Comparison of ENCODE assay signal across 12 mouse cellular contexts in genomic region chr2:30257699-30258460, GRCm38 (mm10). TPM values are rescaled to one million over a fixed set of nuclear protein-coding genes. Genes with fewer than 3 reads are reported as not detected.
DNase-seq lines count a peak whose midpoint lies in the region; ATAC-seq and TF ChIP-seq lines count a peak whose summit lies in the region.
"Had no signal": no experiment of that assay in that cellular context is flagged by ENCODE, and none has a peak within 500 bp of the region (broad histone marks: within the 10 kb centered on the region; RNA-seq: fewer than 3 reads in every experiment).

No protein-coding gene starts in this region.

- TF ChIP-seq CTCF in lung, postnatal 0 days (IDR thresholded peaks at IDR 0.05): no peak
- TF ChIP-seq CTCF in stomach, postnatal 0 days (IDR thresholded peaks at IDR 0.05; ENCODE audit: low read depth): no peak

- H3K9me3 ChIP-seq in hindbrain, embryonic 10.5 days: no peaks in the 10 kb centered on the region
- H3K9me3 ChIP-seq in hindbrain, embryonic 13.5 days: no peaks in the 10 kb centered on the region
- H3K9me3 ChIP-seq in lung, postnatal 0 days (ENCODE audit: low read length): no peaks in the 10 kb centered on the region
- H3K9me3 ChIP-seq in heart, embryonic 15.5 days (replicated peaks): no peaks in the 10 kb centered on the region
- H3K9me3 ChIP-seq in stomach, postnatal 0 days (ENCODE audit: control insufficient read depth, low read length): no peaks in the 10 kb centered on the region
- H3K9me3 ChIP-seq: forebrain, embryonic 12.5 days; neural tube, embryonic 12.5 days had no signal

- H3K27me3 ChIP-seq in hindbrain, embryonic 10.5 days (ENCODE audit: insufficient read depth, poor library complexity, severe bottlenecking): no peaks in the 10 kb centered on the region
- no peaks in the 10 kb centered on the region for H3K27me3 ChIP-seq in hindbrain, embryonic 13.5 days
- no peaks in the 10 kb centered on the region for H3K27me3 ChIP-seq in lung, postnatal 0 days (replicated peaks; ENCODE audit: insufficient read depth, low read length)
- no peaks in the 10 kb centered on the region for H3K27me3 ChIP-seq in heart, embryonic 15.5 days
- no peaks in the 10 kb centered on the region for H3K27me3 ChIP-seq in stomach, postnatal 0 days (ENCODE audit: control insufficient read depth, insufficient read depth, low read length)
- H3K27me3 ChIP-seq: forebrain, embryonic 12.5 days; neural tube, embryonic 12.5 days had no signal

- no peak overlapping the region for H3K4me3 ChIP-seq in hindbrain, embryonic 10.5 days
- H3K4me3 ChIP-seq in hindbrain, embryonic 13.5 days: no peak overlapping the region
- no peak overlapping the region for H3K4me3 ChIP-seq in lung, postnatal 0 days (ENCODE audit: low read depth, low read length)
- H3K4me3 ChIP-seq in heart, embryonic 15.5 days: no peak overlapping the region
- no peak overlapping the region for H3K4me3 ChIP-seq in stomach, postnatal 0 days (ENCODE audit: low read depth, low read length)
- H3K4me3 ChIP-seq: forebrain, embryonic 12.5 days; neural tube, embryonic 12.5 days had no signal

- DNase-seq in hindbrain, embryonic 10.5 days (ENCODE audit: low spot score): no peak
- DNase-seq in lung, postnatal 0 days (ENCODE audit: low spot score): no peak
- no peak for DNase-seq in lung, postnatal 25 days (ENCODE audit: low spot score)
- no peak for DNase-seq in stomach, postnatal 0 days (ENCODE audit: low spot score)
- no peak for DNase-seq in MN1 (ENCODE audit: low spot score)
- DNase-seq: right cerebral cortex, adult 18-20 months had no signal

- H3K4me2 ChIP-seq in hindbrain, embryonic 13.5 days: no peak overlapping the region
- no peak overlapping the region for H3K4me2 ChIP-seq in lung, postnatal 0 days (replicated peaks; ENCODE audit: low read depth, low read length)
- no peak overlapping the region; the same call in 1 of the 2 replicates for H3K4me2 ChIP-seq in heart, embryonic 15.5 days
- no peak overlapping the region for H3K4me2 ChIP-seq in stomach, postnatal 0 days (replicated peaks; ENCODE audit: low read depth)
- H3K4me2 ChIP-seq: forebrain, embryonic 12.5 days; neural tube, embryonic 12.5 days had no signal

- peaks cover 99% of the 10 kb centered on the region for H3K36me3 ChIP-seq in hindbrain, embryonic 10.5 days
- peaks cover 93% of the 10 kb centered on the region for H3K36me3 ChIP-seq in hindbrain, embryonic 13.5 days
- H3K36me3 ChIP-seq in lung, postnatal 0 days (ENCODE audit: insufficient read depth, low read length): peaks cover 38% of the 10 kb centered on the region
- peaks cover 51% of the 10 kb centered on the region for H3K36me3 ChIP-seq in heart, embryonic 15.5 days
- peaks cover 39% of the 10 kb centered on the region for H3K36me3 ChIP-seq in stomach, postnatal 0 days (ENCODE audit: control insufficient read depth, insufficient read depth, low read length)

- 85% methylated on average over 7 of the region's 7 CpGs for WGBS in hindbrain, embryonic 10.5 days
- WGBS in hindbrain, embryonic 13.5 days: 86% methylated on average over 7 of the region's 7 CpGs
- 76% methylated on average over 7 of the region's 7 CpGs for WGBS in lung, postnatal 0 days
- WGBS in heart, embryonic 15.5 days: 75% methylated on average over 7 of the region's 7 CpGs
- 77% methylated on average over 7 of the region's 7 CpGs for WGBS in stomach, postnatal 0 days

- no peak for ATAC-seq in hindbrain, embryonic 13.5 days (ENCODE audit: low FRiP score)
- no peak for ATAC-seq in lung, postnatal 0 days
- no peak for ATAC-seq in heart, embryonic 15.5 days (replicated peaks; ENCODE audit: insufficient number of reproducible peaks, insufficient read depth, low FRiP score, low read depth)
- ATAC-seq in stomach, postnatal 0 days (ENCODE audit: low FRiP score, low TSS enrichment): no peak
- no peak for ATAC-seq in erythroblast, adult 5-6 weeks (replicated peaks; ENCODE audit: low FRiP score, poor library complexity, severe bottlenecking)

- peaks cover 8% of the 10 kb centered on the region; the same call in 1 of the 2 replicates for H3K4me1 ChIP-seq in hindbrain, embryonic 10.5 days (replicated peaks)
- H3K4me1 ChIP-seq in hindbrain, embryonic 13.5 days (replicated peaks): peaks cover 34% of the 10 kb centered on the region
- H3K4me1 ChIP-seq in lung, postnatal 0 days (ENCODE audit: insufficient read depth, low read depth, low read length): peaks cover 5% of the 10 kb centered on the region
- H3K4me1 ChIP-seq in heart, embryonic 15.5 days (replicated peaks): peaks cover 50% of the 10 kb centered on the region
- no peaks in the 10 kb centered on the region for H3K4me1 ChIP-seq in stomach, postnatal 0 days (replicated peaks; ENCODE audit: control insufficient read depth, insufficient read depth)
- H3K4me1 ChIP-seq: forebrain, embryonic 12.5 days; neural tube, embryonic 12.5 days had no signal

- TF ChIP-seq EP300 in lung, postnatal 0 days (IDR thresholded peaks at IDR 0.05): no peak
- TF ChIP-seq EP300 in stomach, postnatal 0 days (optimal IDR thresholded peaks at IDR 0.05): no peak

- H3K9ac ChIP-seq in hindbrain, embryonic 13.5 days: no peak overlapping the region
- H3K9ac ChIP-seq in lung, postnatal 0 days (replicated peaks; ENCODE audit: low read depth): no peak overlapping the region
- peak overlapping the region; percentile 10; the same call in 1 of the 2 replicates for H3K9ac ChIP-seq in heart, embryonic 15.5 days
- no peak overlapping the region for H3K9ac ChIP-seq in stomach, postnatal 0 days (ENCODE audit: low read length)
- H3K9ac ChIP-seq: forebrain, embryonic 12.5 days; neural tube, embryonic 12.5 days had no signal

- H3K27ac ChIP-seq in hindbrain, embryonic 10.5 days: peak overlapping the region; percentile 40; the same call in 1 of the 2 replicates
- no peak overlapping the region for H3K27ac ChIP-seq in hindbrain, embryonic 13.5 days
- H3K27ac ChIP-seq in lung, postnatal 0 days (ENCODE audit: low read length): peak overlapping the region; percentile 66
- peak overlapping the region; percentile 61 for H3K27ac ChIP-seq in heart, embryonic 15.5 days
- peak overlapping the region; percentile 49; the same call in 1 of the 2 replicates for H3K27ac ChIP-seq in stomach, postnatal 0 days (replicated peaks)
- H3K27ac ChIP-seq: forebrain, embryonic 12.5 days; neural tube, embryonic 12.5 days had no signal

RNA-seq across cellular contexts. Expression of gene Phyhd1, which starts 8.1 kb away (rescaled TPM):
- 3.1 and 5.5 TPM in 2 replicates for polyA plus RNA-seq in hindbrain, embryonic 10.5 days (2016; fragmentation: Nextera tagmentation; extraction: Ambion mirVana)
- 6.5 and 8.3 TPM in 2 replicates for polyA plus RNA-seq in hindbrain, embryonic 13.5 days (2015; fragmentation: Nextera tagmentation; extraction: Ambion mirVana)
- 9.5 and 13.4 TPM in 2 replicates for polyA plus RNA-seq in lung, postnatal 0 days (2015; fragmentation: Nextera tagmentation; extraction: Ambion mirVana)
- polyA plus RNA-seq in heart, embryonic 15.5 days (2015; fragmentation: Nextera tagmentation; extraction: Ambion mirVana): 8.4 and 10.1 TPM in 2 replicates
- polyA plus RNA-seq in stomach, postnatal 0 days (2015; fragmentation: Nextera tagmentation; extraction: Ambion mirVana): 5.8 and 7.1 TPM in 2 replicates
- 2.7 TPM in 1 of 2 replicates, not detected in the other for total RNA-seq in erythroblast, adult 5-6 weeks (2015; ENCODE audit: low replicate concordance)
- total RNA-seq in erythroblast, adult 5-6 weeks (2017; ENCODE audit: low replicate concordance): 1.3 and 5.6 TPM in 2 replicates

RNA-seq across cellular contexts. Expression of gene Gm28035, which starts 17.5 kb away (rescaled TPM):
- 0.10 TPM in 1 of 2 replicates, not detected in the other for polyA plus RNA-seq in hindbrain, embryonic 10.5 days (2016; fragmentation: Nextera tagmentation; extraction: Ambion mirVana)
- 0.10 and 0.36 TPM in 2 replicates for polyA plus RNA-seq in hindbrain, embryonic 13.5 days (2015; fragmentation: Nextera tagmentation; extraction: Ambion mirVana)
- 0.12 and 0.21 TPM in 2 replicates for polyA plus RNA-seq in lung, postnatal 0 days (2015; fragmentation: Nextera tagmentation; extraction: Ambion mirVana)
- polyA plus RNA-seq in heart, embryonic 15.5 days (2015; fragmentation: Nextera tagmentation; extraction: Ambion mirVana): 0.33 and 0.38 TPM in 2 replicates
- polyA plus RNA-seq in stomach, postnatal 0 days (2015; fragmentation: Nextera tagmentation; extraction: Ambion mirVana): 0.05 and 0.11 TPM in 2 replicates
- not detected in 2 replicates for total RNA-seq in erythroblast, adult 5-6 weeks (2015; ENCODE audit: low replicate concordance)
- total RNA-seq in erythroblast, adult 5-6 weeks (2017; ENCODE audit: low replicate concordance): not detected in 2 replicates

RNA-seq across cellular contexts. Expression of gene Lrrc8a, which starts 20.4 kb away (rescaled TPM):
- polyA plus RNA-seq in hindbrain, embryonic 10.5 days (2016; fragmentation: Nextera tagmentation; extraction: Ambion mirVana): 38.3 and 43.4 TPM in 2 replicates
- 59.8 TPM in 2 replicates for polyA plus RNA-seq in hindbrain, embryonic 13.5 days (2015; fragmentation: Nextera tagmentation; extraction: Ambion mirVana)
- polyA plus RNA-seq in lung, postnatal 0 days (2015; fragmentation: Nextera tagmentation; extraction: Ambion mirVana): 58.2 and 68.8 TPM in 2 replicates
- polyA plus RNA-seq in heart, embryonic 15.5 days (2015; fragmentation: Nextera tagmentation; extraction: Ambion mirVana): 37.7 and 40.0 TPM in 2 replicates
- 30.3 and 31.7 TPM in 2 replicates for polyA plus RNA-seq in stomach, postnatal 0 days (2015; fragmentation: Nextera tagmentation; extraction: Ambion mirVana)
- total RNA-seq in erythroblast, adult 5-6 weeks (2015; ENCODE audit: low replicate concordance): 7.9 TPM in 2 replicates
- total RNA-seq in erythroblast, adult 5-6 weeks (2017; ENCODE audit: low replicate concordance): 7.1 and 8.3 TPM in 2 replicates

RNA-seq across cellular contexts. Expression of gene Gm28038, which starts 23.0 kb away (rescaled TPM):
- not detected in 2 replicates for polyA plus RNA-seq in hindbrain, embryonic 10.5 days (2016; fragmentation: Nextera tagmentation; extraction: Ambion mirVana)
- polyA plus RNA-seq in hindbrain, embryonic 13.5 days (2015; fragmentation: Nextera tagmentation; extraction: Ambion mirVana): not detected in 2 replicates
- not detected in 2 replicates for polyA plus RNA-seq in lung, postnatal 0 days (2015; fragmentation: Nextera tagmentation; extraction: Ambion mirVana)
- not detected in 2 replicates for polyA plus RNA-seq in heart, embryonic 15.5 days (2015; fragmentation: Nextera tagmentation; extraction: Ambion mirVana)
- polyA plus RNA-seq in stomach, postnatal 0 days (2015; fragmentation: Nextera tagmentation; extraction: Ambion mirVana): not detected in 2 replicates
- total RNA-seq in erythroblast, adult 5-6 weeks (2015; ENCODE audit: low replicate concordance): not detected in 2 replicates
- total RNA-seq in erythroblast, adult 5-6 weeks (2017; ENCODE audit: low replicate concordance): not detected in 2 replicates
- total RNA-seq: gastrocnemius, postnatal 4 days had no signal
- polyA plus RNA-seq: forebrain, embryonic 12.5 days; neural tube, embryonic 12.5 days had no signal

RNA-seq across cellular contexts. Expression of gene Dolk, which starts 28.3 kb away (rescaled TPM):
- polyA plus RNA-seq in hindbrain, embryonic 10.5 days (2016; fragmentation: Nextera tagmentation; extraction: Ambion mirVana): 25.7 and 26.6 TPM in 2 replicates
- polyA plus RNA-seq in hindbrain, embryonic 13.5 days (2015; fragmentation: Nextera tagmentation; extraction: Ambion mirVana): 33.7 TPM in 2 replicates
- polyA plus RNA-seq in lung, postnatal 0 days (2015; fragmentation: Nextera tagmentation; extraction: Ambion mirVana): 24.1 TPM in 2 replicates
- 26.9 and 32.0 TPM in 2 replicates for polyA plus RNA-seq in heart, embryonic 15.5 days (2015; fragmentation: Nextera tagmentation; extraction: Ambion mirVana)
- 21.1 and 21.9 TPM in 2 replicates for polyA plus RNA-seq in stomach, postnatal 0 days (2015; fragmentation: Nextera tagmentation; extraction: Ambion mirVana)
- 1.2 and 1.7 TPM in 2 replicates for total RNA-seq in erythroblast, adult 5-6 weeks (2015; ENCODE audit: low replicate concordance)
- 2.8 and 3.0 TPM in 2 replicates for total RNA-seq in erythroblast, adult 5-6 weeks (2017; ENCODE audit: low replicate concordance)
